In the genomic region with DNA sequence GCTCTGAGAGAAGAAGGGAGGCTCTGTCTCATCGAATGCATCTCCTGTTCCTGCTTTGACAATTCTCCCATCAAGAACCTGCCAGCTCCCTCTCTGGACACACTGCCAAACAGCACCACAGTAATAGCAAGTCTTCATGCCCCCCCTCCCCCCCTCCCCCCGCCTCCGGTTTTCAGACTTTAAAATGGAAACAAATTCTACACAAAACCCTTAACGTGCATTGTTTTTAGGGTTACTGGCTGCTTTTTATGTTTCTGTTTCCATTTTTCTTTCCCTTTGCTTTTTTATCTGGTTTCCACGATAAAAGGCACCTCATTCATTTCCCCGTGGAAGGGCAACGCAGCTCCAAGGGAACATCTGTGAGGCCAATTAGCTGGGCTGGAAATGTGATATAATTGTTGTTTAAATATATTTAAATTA, we compare ENCODE assay signal across 9 mouse cellular contexts.
A peak's percentile ranks its signal among the peaks of the same experiment; 100 is the strongest.
DNase-seq lines count a peak whose midpoint lies in the region; ATAC-seq and TF ChIP-seq lines count a peak whose summit lies in the region.
"Had no signal": no experiment of that assay in that cellular context is flagged by ENCODE, and none has a peak within 500 bp of the region (broad histone marks: within the 10 kb centered on the region; RNA-seq: fewer than 3 reads in every experiment).

No protein-coding gene starts in this region.

- no peaks in the 10 kb centered on the region for H3K27me3 ChIP-seq in heart, embryonic 13.5 days (replicated peaks)
- H3K27me3 ChIP-seq in hindbrain, embryonic 12.5 days: no peaks in the 10 kb centered on the region
- peaks cover 12% of the 10 kb centered on the region; the same call in 1 of the 2 replicates for H3K27me3 ChIP-seq in midbrain, embryonic 10.5 days (ENCODE audit: low read depth, poor library complexity, severe bottlenecking)
- H3K27me3 ChIP-seq in thymus, adult 2 months (ENCODE audit: control insufficient read depth, insufficient read depth, low read length): no peaks in the 10 kb centered on the region

- H3K4me1 ChIP-seq in heart, embryonic 13.5 days: peaks cover 5% of the 10 kb centered on the region
- peaks cover 13% of the 10 kb centered on the region; the same call in 1 of the 2 replicates for H3K4me1 ChIP-seq in hindbrain, embryonic 12.5 days
- peaks cover 26% of the 10 kb centered on the region for H3K4me1 ChIP-seq in midbrain, embryonic 10.5 days
- H3K4me1 ChIP-seq in thymus, adult 2 months (replicated peaks; ENCODE audit: control insufficient read depth, insufficient read depth, low read length): no peaks in the 10 kb centered on the region

- no peak overlapping the region for H3K27ac ChIP-seq in heart, embryonic 13.5 days (replicated peaks)
- peak overlapping the region; percentile 81 for H3K27ac ChIP-seq in hindbrain, embryonic 12.5 days
- H3K27ac ChIP-seq in midbrain, embryonic 10.5 days (replicated peaks): peak overlapping the region; percentile 81
- H3K27ac ChIP-seq in thymus, adult 2 months (ENCODE audit: control insufficient read depth, insufficient read depth, low read length): no peak overlapping the region

- peak overlapping the region; percentile 49 for H3K4me3 ChIP-seq in heart, embryonic 13.5 days
- H3K4me3 ChIP-seq in hindbrain, embryonic 12.5 days: peak overlapping the region; percentile 25
- H3K4me3 ChIP-seq in midbrain, embryonic 10.5 days: peak overlapping the region; percentile 49
- H3K4me3 ChIP-seq in thymus, adult 2 months (ENCODE audit: control insufficient read depth, insufficient read depth, low read length): no peak overlapping the region
- H3K4me3 ChIP-seq: myocyte had no signal

- no peak for TF ChIP-seq POLR2A in thymus, adult 2 months (IDR thresholded peaks at IDR 0.05; ENCODE audit: control insufficient read depth, extremely low read depth, insufficient read depth, low read length, poor library complexity)

- 10% methylated on average over 7 of the region's 7 CpGs for WGBS in heart, embryonic 13.5 days
- 5% methylated on average over 7 of the region's 7 CpGs for WGBS in hindbrain, embryonic 12.5 days
- WGBS in midbrain, embryonic 10.5 days: 7% methylated on average over 7 of the region's 7 CpGs
- 22% methylated on average over 7 of the region's 7 CpGs for WGBS in thymus, adult 2 months

- peak overlapping the region; percentile 66 for H3K4me2 ChIP-seq in heart, embryonic 13.5 days
- peak overlapping the region; percentile 50 for H3K4me2 ChIP-seq in hindbrain, embryonic 12.5 days (replicated peaks)

- ATAC-seq in heart, embryonic 13.5 days (ENCODE audit: extremely low read depth, insufficient number of reproducible peaks, low FRiP score, low TSS enrichment): no peak
- ATAC-seq in hindbrain, embryonic 12.5 days (ENCODE audit: low FRiP score): peak; percentile 82
- ATAC-seq in monocyte, adult 5-6 weeks (replicated peaks; ENCODE audit: insufficient number of reproducible peaks, low FRiP score, low TSS enrichment, poor library complexity, severe bottlenecking): no peak

- H3K9ac ChIP-seq in heart, embryonic 13.5 days: peak overlapping the region; percentile 34; the same call in 1 of the 2 replicates
- H3K9ac ChIP-seq in hindbrain, embryonic 12.5 days: peak overlapping the region; percentile 18; the same call in 1 of the 2 replicates

- TF ChIP-seq CTCF in thymus, adult 2 months (IDR thresholded peaks at IDR 0.05; ENCODE audit: borderline replicate concordance, control insufficient read depth, extremely low read depth, insufficient read depth, low read length, poor library complexity): no peak

- no peaks in the 10 kb centered on the region for H3K9me3 ChIP-seq in heart, embryonic 13.5 days
- H3K9me3 ChIP-seq in hindbrain, embryonic 12.5 days (replicated peaks): no peaks in the 10 kb centered on the region
- H3K9me3 ChIP-seq in midbrain, embryonic 10.5 days (replicated peaks): no peaks in the 10 kb centered on the region

- H3K36me3 ChIP-seq in heart, embryonic 13.5 days: no peaks in the 10 kb centered on the region; the same call in 1 of the 2 replicates
- H3K36me3 ChIP-seq in hindbrain, embryonic 12.5 days: no peaks in the 10 kb centered on the region
- H3K36me3 ChIP-seq in midbrain, embryonic 10.5 days: no peaks in the 10 kb centered on the region
- H3K36me3 ChIP-seq in thymus, adult 2 months (ENCODE audit: control insufficient read depth, insufficient read depth, low read length): no peaks in the 10 kb centered on the region

- no peak for DNase-seq in heart, adult 9 months (ENCODE audit: low spot score in 2 of 2)
- DNase-seq in cerebellum, postnatal 36 days: peak; percentile 12 to 21
- peak; percentile 58 for DNase-seq in midbrain, embryonic 10.5 days (ENCODE audit: low spot score)
- DNase-seq in thymus, adult 2 months: no peak
- DNase-seq in testis, postnatal 14 days (ENCODE audit: low spot score): no peak

Comparison
In these comparisons a context has a peak if more than half of its experiments do, and no peak if none do; other contexts are left out.
1. H3K27ac ChIP-seq: peak in hindbrain, embryonic 12.5 days (single experiment) and midbrain, embryonic 10.5 days (single experiment); none in heart, embryonic 13.5 days (single experiment) and thymus, adult 2 months (single experiment).
2. DNase-seq: peak in cerebellum, postnatal 36 days (2 of 2) and midbrain, embryonic 10.5 days (single experiment); none in heart, adult 9 months (0 of 2), thymus, adult 2 months (single experiment) and testis, postnatal 14 days (single experiment).